Mouse (Mus musculus) macrophage (primary cell): Measurements from ENCODE around the gene Pycr2. TPM values are rescaled to one million over a fixed set of nuclear protein-coding genes. Genes with fewer than 3 reads are reported as not detected.
"Not testable (repeated sequence)": the region's sequence is repeated elsewhere in the genome, so short reads cannot be mapped to it uniquely, and the experiment has no call there.

Experiments used
- H3K27ac ChIP-seq: fragments of 350-480 bp; formaldehyde crosslinking; 2 replicates; pipeline ENCODE4 v1.9.0; 2021
- H3K36me3 ChIP-seq: fragments of 350-480 bp; formaldehyde crosslinking; 2 replicates; pipeline ENCODE4 v1.9.0; 2021; ENCODE audit errors: inconsistent target
- H3K4me3 ChIP-seq: fragments of 350-480 bp; formaldehyde crosslinking; 2 replicates; pipeline ENCODE4 v1.9.0; 2021; ENCODE audit errors: inconsistent target
- H3K79me2 ChIP-seq: fragments of 350-480 bp; formaldehyde crosslinking; 2 replicates; pipeline ENCODE4 v1.9.0; 2021; ENCODE audit errors: inconsistent target
- WGBS: methylation state at CpG from one replicate; pipeline ENCODE4 v1.1.7; 2026; ENCODE audit warnings: inconsistent platforms; ENCODE audit not compliant: missing documents; 5-methylcytosine and 5-hydroxymethylcytosine counted together
- polyA plus RNA-seq: library from polyadenylated mRNA; stranded (reverse); fragments of 250-400 nt; gene quantifications from 3 replicates; pipeline ENCODE4 v1.2.4, GENCODE M21; 2018; ENCODE audit warnings: inconsistent platforms

The Pycr2 gene
- polyA plus RNA-seq, 1 experiment from 2014 or later, result 6.7 TPM

DNA sequence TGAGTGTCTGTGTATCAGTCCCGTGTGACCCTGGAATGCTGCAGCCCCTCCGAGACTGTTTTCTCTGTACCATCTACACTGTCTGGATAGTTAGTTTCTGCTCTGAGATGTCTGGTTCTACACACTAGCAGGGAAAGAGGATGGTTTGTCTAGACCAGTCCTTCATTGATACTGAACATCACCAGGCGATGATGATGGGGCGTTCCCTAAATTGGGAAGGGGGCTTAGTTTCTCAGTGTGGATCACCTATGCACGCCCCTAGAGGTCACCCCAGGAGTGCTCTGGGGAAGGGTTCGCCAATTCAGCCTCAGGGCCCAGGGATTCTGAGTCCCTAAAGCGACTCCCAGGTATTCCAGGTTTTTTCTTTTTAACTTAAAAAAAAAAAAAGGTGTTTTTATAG lies 14.9 kb upstream of the Pycr2 start:
- no peaks in the 10 kb centered on the region for H3K79me2 ChIP-seq
- 74% methylated on average over 7 of the region's 7 CpGs for WGBS
- no peak overlapping the region for H3K4me3 ChIP-seq
- no peaks in the 10 kb centered on the region for H3K36me3 ChIP-seq
- no peak overlapping the region for H3K27ac ChIP-seq

DNA sequence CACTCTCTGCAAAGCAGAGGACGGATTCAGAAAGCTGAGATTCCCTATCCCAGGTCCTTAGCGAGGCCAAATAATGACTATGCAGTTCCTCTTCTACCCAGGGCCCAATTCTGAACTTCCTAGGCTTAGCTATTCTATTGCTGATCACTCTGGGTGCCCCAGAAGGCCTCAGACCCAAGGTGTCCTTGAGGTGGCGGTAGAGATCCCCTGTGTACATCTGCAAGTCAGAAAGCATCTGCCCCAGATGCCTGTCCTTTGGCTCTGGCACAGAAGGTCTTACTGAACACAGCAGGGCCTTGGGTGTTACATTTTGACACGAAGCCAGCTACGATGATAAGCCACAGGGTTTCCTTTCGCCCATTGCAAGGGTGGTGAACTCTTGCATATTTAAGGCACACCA lies 14.3 kb upstream of the Pycr2 start:
- no peaks in the 10 kb centered on the region for H3K36me3 ChIP-seq

DNA sequence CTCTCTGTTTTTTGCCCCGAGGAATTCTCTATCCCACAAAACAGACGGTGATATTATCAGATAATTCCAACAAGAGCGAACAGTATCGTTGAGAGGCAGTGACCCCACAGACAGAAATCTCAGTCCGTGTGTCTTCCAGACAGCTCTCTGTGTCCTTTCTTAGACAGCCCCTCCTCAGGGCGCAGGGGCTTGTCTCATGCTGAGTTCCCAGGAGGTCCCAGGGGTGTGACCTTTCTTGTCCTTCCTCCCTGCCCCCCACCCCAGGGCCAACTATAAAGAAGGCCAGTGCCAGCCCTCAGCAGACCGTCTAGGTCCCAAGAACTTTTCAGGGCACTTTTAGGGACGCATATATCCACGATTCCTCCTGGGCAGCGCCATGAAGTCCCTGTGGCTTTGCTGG lies 11.3 kb upstream of the Pycr2 start, which contains the start of gene Lefty2:
Gene Lefty2 (plus strand): TSS at position 301 of the 400 bp plus-strand sequence.
- WGBS, result 96% methylated on average over 10 of the region's 10 CpGs
- no peak within 1 kb of the TSS for H3K4me3 ChIP-seq
- no peak within 1 kb of the TSS for H3K27ac ChIP-seq
- H3K36me3 ChIP-seq, result no peaks in the 10 kb centered on the region
- no peaks in the 10 kb centered on the region for H3K79me2 ChIP-seq

More for the DNA sequence above, 14.3 kb upstream of the Pycr2 start:
- Histone ChIP-seq H3K27ac (no peak overlapping the region), H3K79me2 (no peaks in the 10 kb centered on the region), H3K4me3 (no peak overlapping the region)
- 44% methylated on average over 6 of the region's 6 CpGs for WGBS

DNA sequence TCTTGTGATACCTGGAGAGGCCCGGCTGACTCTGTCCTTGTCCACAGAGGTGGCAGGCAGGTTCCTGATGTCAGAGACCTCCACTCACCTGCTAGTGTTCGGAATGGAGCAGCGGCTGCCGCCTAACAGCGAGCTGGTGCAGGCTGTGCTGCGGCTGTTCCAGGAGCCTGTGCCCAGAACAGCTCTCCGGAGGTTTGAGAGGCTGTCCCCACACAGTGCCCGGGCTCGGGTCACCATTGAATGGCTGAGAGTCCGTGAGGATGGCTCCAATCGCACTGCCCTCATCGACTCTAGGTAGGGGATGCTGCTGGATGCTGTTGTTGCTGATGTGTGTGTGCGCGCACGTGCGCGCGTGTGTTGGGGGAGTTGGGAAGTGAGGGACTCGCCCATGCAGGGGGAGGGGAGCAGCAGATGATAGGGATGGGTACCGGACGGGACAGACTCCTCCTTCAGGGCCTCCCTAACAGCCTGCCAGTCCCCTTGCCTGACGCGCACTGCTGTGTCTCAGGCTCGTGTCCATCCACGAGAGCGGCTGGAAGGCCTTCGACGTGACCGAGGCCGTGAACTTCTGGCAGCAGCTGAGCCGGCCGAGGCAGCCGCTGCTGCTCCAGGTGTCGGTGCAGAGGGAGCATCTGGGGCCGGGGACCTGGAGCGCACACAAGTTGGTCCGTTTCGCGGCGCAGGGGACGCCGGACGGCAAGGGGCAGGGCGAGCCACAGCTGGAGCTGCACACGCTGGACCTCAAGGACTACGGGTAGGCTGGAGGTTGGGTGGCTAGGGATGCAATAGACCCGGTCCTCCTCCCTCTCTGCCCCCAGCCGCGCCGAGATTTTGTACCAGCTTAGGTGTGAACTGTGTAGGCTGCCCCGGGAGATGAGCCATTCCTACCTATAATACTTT lies 9.8 kb upstream of the Pycr2 start:
- H3K27ac ChIP-seq, H3K36me3 ChIP-seq, H3K4me3 ChIP-seq, H3K79me2 ChIP-seq: not testable (repeated sequence)
- 23% methylated on average over 34 of the region's 51 CpGs for WGBS

DNA sequence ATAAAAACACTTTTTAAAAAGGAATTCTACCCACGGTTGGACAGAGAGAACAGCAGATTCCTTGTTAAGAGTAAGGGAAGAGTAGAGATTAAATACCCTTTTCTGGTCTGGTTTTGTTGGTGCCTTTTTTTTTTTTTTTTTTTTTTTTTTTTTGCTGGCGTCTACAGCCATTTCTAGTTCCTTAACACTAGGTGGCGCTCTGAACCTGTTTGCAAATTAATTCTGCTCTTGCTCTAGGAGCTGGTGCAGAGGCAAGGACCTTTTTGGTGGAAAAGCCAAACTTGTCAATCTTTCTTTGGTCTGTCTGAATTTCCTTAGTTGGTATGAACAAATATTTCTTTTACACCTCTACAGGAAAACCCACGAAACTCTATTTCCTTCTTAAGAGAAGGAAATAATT lies 3.0 kb upstream of the Pycr2 start:
- peaks cover 18% of the 10 kb centered on the region; the same call in 1 of the 2 replicates for H3K79me2 ChIP-seq
- 3% methylated on average over 3 of the region's 4 CpGs for WGBS
- no peak overlapping the region for H3K4me3 ChIP-seq
- H3K27ac ChIP-seq, result no peak overlapping the region
- no peaks in the 10 kb centered on the region for H3K36me3 ChIP-seq

DNA sequence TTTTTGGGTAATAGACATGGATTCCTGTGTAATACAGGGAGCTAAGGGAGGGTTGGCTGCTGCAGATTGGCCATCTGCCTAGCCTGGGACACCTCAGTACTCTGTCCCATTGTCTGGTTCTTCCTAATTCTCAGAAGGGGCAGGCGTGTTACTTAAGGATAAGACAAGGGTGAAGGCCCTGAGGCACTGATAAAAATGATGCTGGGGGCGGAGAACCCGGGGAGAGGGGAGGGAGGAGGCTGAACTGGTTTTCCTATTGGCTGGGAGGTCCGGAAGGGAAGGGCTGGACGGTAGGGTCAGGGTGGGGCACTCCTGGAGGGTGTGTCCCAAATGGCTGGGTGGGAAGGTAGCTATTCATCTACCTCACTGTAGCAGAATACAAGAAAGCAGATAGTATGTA lies 1.2 kb upstream of the Pycr2 start:
- no peak overlapping the region for H3K4me3 ChIP-seq
- WGBS, result 54% methylated on average over 4 of the region's 5 CpGs
- H3K27ac ChIP-seq, result no peak overlapping the region
- peaks cover 9% of the 10 kb centered on the region; the same call in 1 of the 2 replicates for H3K36me3 ChIP-seq
- H3K79me2 ChIP-seq, result peaks cover 18% of the 10 kb centered on the region; the same call in 1 of the 2 replicates

DNA sequence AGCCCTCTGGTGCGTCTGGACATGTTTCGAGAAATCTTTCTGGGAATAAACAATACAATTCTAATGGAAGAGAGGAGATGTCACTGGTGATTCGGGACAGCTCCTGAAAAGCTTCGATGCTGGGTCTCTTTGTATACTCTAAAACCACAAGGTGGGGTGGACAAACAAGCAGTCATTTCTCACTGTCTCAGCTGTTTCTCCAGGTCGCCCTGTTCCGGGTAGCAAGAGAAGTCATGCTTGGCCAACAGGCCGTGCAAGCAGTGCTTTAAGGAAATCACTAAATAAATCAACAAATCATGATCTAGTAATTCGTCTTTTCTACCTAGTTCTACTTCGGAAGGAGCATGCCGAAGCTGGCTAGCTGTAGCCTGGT lies 441 bp upstream of the Pycr2 start:
- 29% methylated on average over 10 of the region's 10 CpGs for WGBS
- H3K27ac ChIP-seq, result peak overlapping the region; percentile 39
- H3K79me2 ChIP-seq, result peaks cover 18% of the 10 kb centered on the region; the same call in 1 of the 2 replicates
- H3K4me3 ChIP-seq, result peak overlapping the region; percentile 53
- H3K36me3 ChIP-seq, result peaks cover 16% of the 10 kb centered on the region; the same call in 1 of the 2 replicates

DNA sequence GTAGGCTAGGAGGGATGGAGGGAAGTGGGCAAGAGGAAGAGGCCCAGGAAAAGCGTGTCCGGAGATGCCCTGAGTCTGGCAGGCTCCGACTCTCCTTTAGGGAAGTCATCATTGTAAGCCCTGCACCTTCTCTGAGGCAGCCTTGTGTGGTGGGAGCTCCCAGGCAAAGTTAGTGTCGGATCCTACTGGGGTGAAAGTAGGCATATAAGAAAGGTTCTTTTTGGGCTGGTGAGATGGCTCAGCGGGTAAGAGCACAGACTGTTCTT lies 655 bp downstream of the Pycr2 start:
- Histone ChIP-seq H3K36me3 (peaks cover 16% of the 10 kb centered on the region; the same call in 1 of the 2 replicates), H3K4me3 (peak overlapping the region; percentile 53), H3K27ac (0 out of 2 replicates have a peak overlapping the region, but pooled peaks have one; percentile 4), H3K79me2 (peaks cover 18% of the 10 kb centered on the region; the same call in 1 of the 2 replicates)
- WGBS, result 2% methylated on average over 5 of the region's 5 CpGs

DNA sequence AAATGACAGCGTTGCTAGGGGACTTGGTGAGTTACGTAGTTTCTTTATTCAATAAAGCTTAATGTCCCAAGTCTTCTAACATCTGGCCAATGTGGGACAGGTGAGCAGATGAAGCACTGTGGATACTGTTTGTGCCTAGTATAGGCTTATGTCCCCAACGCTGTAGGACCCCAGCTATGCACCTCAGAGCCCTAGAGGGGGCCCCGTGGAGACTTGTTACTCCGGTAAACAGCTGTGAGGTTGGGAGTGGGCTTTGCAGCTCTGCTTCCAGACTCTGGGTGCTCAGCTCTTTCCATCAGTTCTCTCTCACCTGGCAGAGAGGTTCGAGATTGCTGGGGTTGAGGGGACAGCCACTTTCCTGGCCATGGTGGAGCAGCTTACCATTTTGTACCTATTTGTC lies 1.2 kb downstream of the Pycr2 start:
- no peak overlapping the region for H3K4me3 ChIP-seq
- no peak overlapping the region for H3K27ac ChIP-seq
- 70% methylated on average over 6 of the region's 6 CpGs for WGBS

DNA sequence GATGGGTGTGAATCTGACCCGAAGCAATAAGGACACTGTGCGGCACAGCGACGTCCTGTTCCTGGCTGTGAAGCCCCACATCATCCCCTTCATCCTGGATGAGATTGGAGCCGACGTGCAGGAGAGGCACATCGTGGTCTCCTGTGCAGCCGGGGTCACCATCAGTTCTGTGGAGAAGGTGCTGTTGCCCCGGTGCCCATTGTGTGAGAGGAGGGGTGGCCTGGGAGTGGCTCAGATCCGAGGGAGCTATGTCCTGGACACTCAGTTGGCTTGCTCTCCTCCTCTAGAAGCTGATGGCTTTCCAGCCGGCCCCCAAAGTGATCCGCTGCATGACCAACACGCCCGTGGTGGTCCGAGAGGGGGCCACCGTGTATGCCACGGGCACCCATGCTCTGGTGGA lies 1.8 kb downstream of the Pycr2 start:
- H3K27ac ChIP-seq, result no peak overlapping the region
- no peak overlapping the region for H3K4me3 ChIP-seq
- H3K79me2 ChIP-seq, result peaks cover 18% of the 10 kb centered on the region; the same call in 1 of the 2 replicates
- peaks cover 16% of the 10 kb centered on the region; the same call in 1 of the 2 replicates for H3K36me3 ChIP-seq
- 98% methylated on average over 17 of the region's 17 CpGs for WGBS

More for the DNA sequence above, 1.2 kb downstream of the Pycr2 start:
- peaks cover 18% of the 10 kb centered on the region; the same call in 1 of the 2 replicates for H3K79me2 ChIP-seq
- H3K36me3 ChIP-seq, result peaks cover 16% of the 10 kb centered on the region; the same call in 1 of the 2 replicates

DNA sequence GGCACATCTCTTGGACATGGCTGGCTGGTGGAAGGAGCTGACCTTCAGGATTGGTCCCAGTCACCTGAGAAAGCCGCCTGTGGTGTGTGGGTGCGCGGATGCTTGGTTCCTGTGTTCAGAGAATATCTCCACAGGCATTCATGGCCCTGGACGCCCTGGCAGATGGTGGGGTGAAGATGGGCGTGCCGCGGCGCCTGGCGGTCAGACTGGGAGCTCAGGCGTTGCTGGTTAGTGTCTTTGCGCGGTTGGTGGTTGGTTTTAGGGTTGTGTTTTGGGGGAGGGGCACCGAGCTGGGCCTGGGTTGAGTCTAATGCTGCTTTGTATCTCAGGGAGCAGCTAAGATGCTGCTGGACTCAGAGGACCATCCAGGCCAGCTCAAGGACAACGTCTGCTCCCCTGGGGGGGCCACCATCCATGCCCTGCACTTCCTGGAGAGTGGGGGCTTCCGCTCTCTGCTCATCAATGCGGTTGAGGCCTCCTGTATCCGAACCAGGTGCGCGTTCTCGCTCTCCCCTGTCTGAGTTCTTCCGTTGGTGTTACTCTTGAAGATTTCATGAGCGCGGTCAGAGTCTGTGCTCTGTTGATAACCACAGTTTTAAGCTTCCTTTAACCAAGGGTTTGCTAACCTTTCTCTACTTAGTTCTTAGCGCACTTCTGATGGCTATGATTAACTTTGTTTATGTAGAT lies 2.5 kb downstream of the Pycr2 start:
- no peak overlapping the region for H3K27ac ChIP-seq

DNA sequence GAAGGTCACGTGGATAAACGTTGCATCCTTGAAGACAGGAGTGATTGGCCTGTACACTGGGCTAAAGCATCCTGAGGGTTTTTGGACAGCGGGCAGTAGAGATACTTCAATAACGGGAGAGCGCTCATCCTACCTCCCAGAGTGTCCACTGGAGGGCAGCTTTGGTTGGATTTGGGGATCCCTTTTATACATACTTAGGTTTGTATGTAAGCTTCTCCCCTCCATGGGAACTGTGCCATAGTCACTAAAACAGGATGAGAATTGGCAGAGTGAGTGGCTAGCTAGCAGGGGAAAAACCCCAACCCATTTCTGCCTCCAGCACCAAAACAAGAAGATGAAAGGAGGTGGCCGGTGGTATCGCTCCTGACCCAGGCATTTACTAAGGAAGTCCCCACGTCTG lies 7.0 kb downstream of the Pycr2 start:
- H3K27ac ChIP-seq, result no peak overlapping the region
- H3K4me3 ChIP-seq, result no peak overlapping the region
- WGBS, result 66% methylated on average over 8 of the region's 8 CpGs

More for the DNA sequence above, 2.5 kb downstream of the Pycr2 start:
- Histone ChIP-seq H3K4me3 (no peak overlapping the region), H3K79me2 (peaks cover 18% of the 10 kb centered on the region; the same call in 1 of the 2 replicates), H3K36me3 (peaks cover 16% of the 10 kb centered on the region; the same call in 1 of the 2 replicates)
- 95% methylated on average over 18 of the region's 24 CpGs for WGBS

DNA sequence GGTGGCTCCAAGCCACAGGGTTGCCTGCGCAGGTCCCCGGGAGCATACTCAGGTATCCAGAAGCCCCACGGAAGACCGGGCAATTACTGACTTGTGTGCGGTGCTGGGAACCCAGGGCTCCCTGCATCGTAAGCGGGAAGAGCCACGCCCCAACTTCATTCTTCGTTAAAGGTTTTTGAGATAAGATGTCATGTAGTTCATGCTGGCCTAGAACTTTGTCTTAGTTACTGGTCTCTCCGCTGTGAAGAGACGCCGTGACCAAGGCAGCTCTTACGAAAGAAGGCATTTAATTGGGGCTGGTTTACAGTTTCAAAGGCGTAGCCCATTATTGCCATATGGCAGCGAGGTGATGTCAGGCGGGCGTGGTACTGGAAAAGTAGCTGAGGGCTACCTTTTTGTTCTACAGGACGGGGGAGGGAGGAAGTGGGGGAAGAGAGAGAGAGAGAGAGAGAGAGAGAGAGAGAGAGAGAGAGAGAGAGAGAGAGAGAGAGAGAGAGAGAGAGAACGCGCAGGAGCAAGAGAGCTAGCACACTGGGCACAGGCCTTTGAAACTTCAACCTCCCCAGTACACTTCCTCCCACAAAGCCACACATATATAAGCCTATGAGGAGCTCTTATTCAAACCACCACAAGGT lies 7.7 kb downstream of the Pycr2 start:
- 42% methylated on average over 12 of the region's 20 CpGs for WGBS
- Histone ChIP-seq H3K4me3 (no peak overlapping the region), H3K36me3 (peaks cover 16% of the 10 kb centered on the region; the same call in 1 of the 2 replicates), H3K27ac (no peak overlapping the region), H3K79me2 (no peaks in the 10 kb centered on the region)

More for the DNA sequence above, 7.0 kb downstream of the Pycr2 start:
- peaks cover 16% of the 10 kb centered on the region; the same call in 1 of the 2 replicates for H3K36me3 ChIP-seq
- peaks cover under 1% of the 10 kb centered on the region; the same call in 1 of the 2 replicates for H3K79me2 ChIP-seq

DNA sequence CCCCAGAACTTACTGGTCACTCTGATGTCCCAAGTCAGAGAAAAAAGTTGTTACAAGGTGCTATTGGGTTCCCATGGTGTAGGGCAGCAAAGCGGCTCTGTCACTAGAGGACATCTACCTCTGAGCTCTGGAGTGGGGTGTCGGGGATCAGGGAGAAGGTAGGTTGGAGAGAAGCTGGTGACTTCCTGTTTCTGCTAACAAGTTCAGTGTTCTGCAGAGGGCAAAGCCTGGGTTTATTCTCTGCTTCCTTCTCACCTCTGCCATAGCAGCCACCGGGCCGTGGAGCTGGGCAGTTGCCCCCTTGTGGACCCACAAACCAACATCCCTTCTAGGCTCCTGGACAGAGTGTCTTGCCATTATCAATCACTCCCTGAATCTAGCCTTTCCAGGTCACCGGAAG lies 8.7 kb downstream of the Pycr2 start:
- H3K79me2 ChIP-seq, result no peaks in the 10 kb centered on the region
- H3K36me3 ChIP-seq, result peaks cover 8% of the 10 kb centered on the region; the same call in 1 of the 2 replicates
- H3K4me3 ChIP-seq, result no peak overlapping the region
- WGBS, result 43% methylated on average over 5 of the region's 5 CpGs
- H3K27ac ChIP-seq, result no peak overlapping the region
